Mouse (Mus musculus) thymus, adult 2 months (tissue): ENCODE data around the gene Stat3.

ENCODE experiments used
- CTCF ChIP-seq: fragments of 200-500 bp; IDR thresholded peaks from 2 replicates; pipeline ENCODE4 v1.5.1; 2012; ENCODE audit warnings: mild to moderate bottlenecking, control low read depth, low read length, moderate library complexity, borderline replicate concordance; ENCODE audit not compliant: control insufficient read depth, poor library complexity, insufficient read depth; ENCODE audit errors: extremely low read depth
- POLR2A ChIP-seq: fragments of 200-500 bp; IDR thresholded peaks from 2 replicates; pipeline ENCODE4 v1.6.1; 2012; ENCODE audit warnings: mild to moderate bottlenecking, low read length, control low read depth, moderate library complexity; ENCODE audit not compliant: control insufficient read depth, poor library complexity, insufficient read depth; ENCODE audit errors: extremely low read depth

GRCm38 (mm10) chr11:100908112-100908511, 31.2 kb downstream of the Stat3 start:
- TF ChIP-seq CTCF = no peak
- no peak for TF ChIP-seq POLR2A
